Mouse (Mus musculus): ENCODE results near the gene Irf2bp2.

DNA sequence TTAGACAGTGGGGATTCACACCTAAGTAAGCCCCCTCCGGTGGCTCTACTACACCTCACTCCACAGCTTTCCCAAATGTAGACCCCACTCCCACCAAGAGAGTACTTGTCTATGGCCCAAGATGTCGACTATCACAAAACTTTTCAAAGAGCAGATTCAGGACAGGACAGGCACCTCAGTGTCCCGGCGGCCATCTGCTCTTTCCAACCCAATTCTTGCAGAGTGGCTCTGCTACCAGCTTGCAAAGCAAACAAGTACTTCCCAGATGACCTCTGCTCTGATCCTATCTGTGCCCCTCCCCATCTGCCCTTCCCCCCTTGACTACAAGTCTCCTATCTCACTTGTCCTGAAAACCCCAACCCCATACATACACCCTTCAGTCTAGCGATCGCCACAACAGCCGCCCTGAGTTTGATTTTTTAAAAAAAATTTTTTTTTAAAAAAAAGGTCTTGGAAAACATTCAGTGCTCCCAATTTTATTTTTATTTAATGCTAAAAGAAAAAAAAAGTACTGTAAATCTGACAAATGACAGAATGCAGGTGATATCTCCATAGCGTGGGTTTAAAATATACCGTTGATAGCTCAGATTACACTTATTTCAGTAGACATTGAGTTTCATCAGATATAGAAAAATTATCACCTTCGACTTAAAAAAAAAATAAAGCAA, 5.8 kb downstream of the Irf2bp2 start:
- no peak for TF ChIP-seq TAL1 (IDR thresholded peaks at IDR 0.05; ENCODE audit: low read length)
- no peak for TF ChIP-seq GATA1 (IDR thresholded peaks at IDR 0.05; ENCODE audit: low read length)

Data from erythroblast, embryonic 14.5 days (primary cell).